Mouse (Mus musculus): ENCODE measurements at regions not wholly inside any gene's neighbourhood (a gene's known extent, or its start where the extent isn't known, plus 50 kb on each side); places are given as distances from the start of the nearest gene placed in this dataset.

- no peak for DNase-seq (ENCODE audit: low spot score in 2 of 2)
Measured at GRCm38 (mm10) chr9:50257162-50257561, 87.6 kb downstream of the Rpl10-ps3 start.

GRCm38 (mm10) chr9:50244982-50245671 is 99.6 kb downstream of the Rpl10-ps3 start:
- DNase-seq (ENCODE audit: low spot score in 2 of 2): no peak

- DNase-seq (ENCODE audit: low spot score in 2 of 2): no peak
Measured at GRCm38 (mm10) chr9:50240923-50241322, 103.8 kb downstream of the Rpl10-ps3 start.

- peak; percentile 11 to 15 for DNase-seq (ENCODE audit: low spot score in 2 of 2)
Measured at GRCm38 (mm10) chr9:50235908-50236307, 108.9 kb downstream of the Rpl10-ps3 start.

GRCm38 (mm10) chr9:50234655-50235054 is 110.1 kb downstream of the Rpl10-ps3 start:
- DNase-seq (ENCODE audit: low spot score in 2 of 2): no peak

GRCm38 (mm10) chr9:50232958-50233510 is 111.7 kb downstream of the Rpl10-ps3 start:
- DNase-seq (ENCODE audit: low spot score in 2 of 2): no peak

GRCm38 (mm10) chr9:50210481-50210880 is 134.3 kb downstream of the Rpl10-ps3 start:
- no peak for DNase-seq (ENCODE audit: low spot score in 2 of 2)

- no peak for DNase-seq (ENCODE audit: low spot score in 2 of 2)
Measured at GRCm38 (mm10) chr9:50199422-50200218, 145.1 kb downstream of the Rpl10-ps3 start.

- no peak for DNase-seq (ENCODE audit: low spot score in 2 of 2)
Measured at GRCm38 (mm10) chr9:50192400-50193110, 152.2 kb downstream of the Rpl10-ps3 start.

- DNase-seq (ENCODE audit: low spot score in 2 of 2): no peak
Measured at GRCm38 (mm10) chr9:50191136-50191535, 153.6 kb downstream of the Rpl10-ps3 start.

GRCm38 (mm10) chr9:50188576-50189070 is 156.1 kb downstream of the Rpl10-ps3 start:
- no peak for DNase-seq (ENCODE audit: low spot score in 2 of 2)

GRCm38 (mm10) chr9:50181360-50181759 is 163.4 kb downstream of the Rpl10-ps3 start:
- DNase-seq (ENCODE audit: low spot score in 2 of 2): no peak

- DNase-seq (ENCODE audit: low spot score in 2 of 2): no peak
Measured at GRCm38 (mm10) chr9:50176131-50176530, 168.6 kb downstream of the Rpl10-ps3 start.

- peak; percentile 49 to 82 for DNase-seq (ENCODE audit: low spot score in 2 of 2)
Measured at GRCm38 (mm10) chr9:50171826-50172464, 172.8 kb downstream of the Rpl10-ps3 start.

- no peak for DNase-seq (ENCODE audit: low spot score in 2 of 2)
Measured at GRCm38 (mm10) chr9:50171164-50171563, 173.6 kb downstream of the Rpl10-ps3 start.

- DNase-seq (ENCODE audit: low spot score in 2 of 2): no peak
Measured at GRCm38 (mm10) chr9:50170637-50171036, 174.1 kb downstream of the Rpl10-ps3 start.

- peak in 1 of 2 experiments; percentile 15 for DNase-seq (ENCODE audit: low spot score in 2 of 2)
Measured at GRCm38 (mm10) chr9:50154618-50155017, 190.2 kb downstream of the Rpl10-ps3 start.

- peak in 1 of 2 experiments; percentile 8 for DNase-seq (ENCODE audit: low spot score in 2 of 2)
Measured at GRCm38 (mm10) chr9:50150091-50150490, 194.7 kb downstream of the Rpl10-ps3 start.

- DNase-seq (ENCODE audit: low spot score in 2 of 2): no peak
Measured at GRCm38 (mm10) chr9:50142756-50143155, 202.0 kb downstream of the Rpl10-ps3 start.

GRCm38 (mm10) chr9:50142091-50142490 is 202.7 kb downstream of the Rpl10-ps3 start:
- no peak for DNase-seq (ENCODE audit: low spot score in 2 of 2)

GRCm38 (mm10) chr9:50141176-50141575 is 203.6 kb downstream of the Rpl10-ps3 start:
- no peak for DNase-seq (ENCODE audit: low spot score in 2 of 2)

All from left cerebral cortex, adult 9 months (tissue).